Mouse (Mus musculus) C2C12 (cell line): ENCODE measurements around the gene Tmem233.

Experiments used
- CTCF ChIP-seq: IDR thresholded peaks from one replicate; pipeline ENCODE4 v1.5.1; 2011; ENCODE audit not compliant: control insufficient read depth, insufficient read depth, insufficient read length
- MYOD1 ChIP-seq: IDR thresholded peaks from one replicate; pipeline ENCODE4 v1.6.1; 2011; ENCODE audit warnings: low read depth; ENCODE audit not compliant: control insufficient read depth, insufficient read length
- USF1 ChIP-seq: IDR thresholded peaks from one replicate; pipeline ENCODE4 v1.6.1; 2011; ENCODE audit warnings: low read depth, mild to moderate bottlenecking, control low read depth, moderate library complexity

GRCm38 (mm10) chr5:116116567-116116966 is 33.5 kb upstream of the Tmem233 start:
- peak; percentile 56 for TF ChIP-seq CTCF
- no peak for TF ChIP-seq MYOD1
- TF ChIP-seq USF1: no peak
